Mouse (Mus musculus): ENCODE data around the gene Ngef.

Gene Ngef

GRCm38 (mm10) chr1:87573800-87574215 lies at the start of gene Ngef:
Gene Ngef, minus strand, starts transcription at chr1:87573870.
- no peak for ATAC-seq (ENCODE audit: insufficient number of reproducible peaks, low FRiP score, low TSS enrichment)

DNA sequence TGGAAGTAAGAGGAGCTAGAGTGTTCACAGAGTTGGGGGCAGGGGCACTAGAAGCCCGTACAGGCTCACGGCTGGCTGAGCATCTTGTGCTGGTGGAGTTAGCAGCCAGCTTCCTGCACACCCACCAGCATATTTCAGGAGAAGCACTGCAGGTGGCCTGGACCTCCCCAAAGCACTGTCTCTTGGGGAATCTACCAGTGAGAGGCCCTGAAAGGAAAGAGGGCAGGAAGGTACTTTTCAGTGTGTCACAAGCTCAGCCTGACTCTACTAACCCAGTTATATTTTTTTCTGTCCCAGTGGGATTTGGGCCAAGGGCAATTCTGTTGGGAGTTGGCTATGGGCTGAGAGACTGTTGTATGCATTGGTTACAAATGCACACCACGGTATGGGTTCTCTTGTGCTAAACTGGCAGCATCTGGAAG lies 48.2 kb upstream of the Ngef start:
- no peak for ATAC-seq (ENCODE audit: insufficient number of reproducible peaks, low FRiP score, low TSS enrichment)

GRCm38 (mm10) chr1:87621146-87621857 lies 47.6 kb upstream of the Ngef start:
- no peak for ATAC-seq (ENCODE audit: insufficient number of reproducible peaks, low FRiP score, low TSS enrichment)

- ATAC-seq (ENCODE audit: insufficient number of reproducible peaks, low FRiP score, low TSS enrichment): no peak
These were observed 47.0 kb upstream of the Ngef start for GRCm38 (mm10) chr1:87620693-87621092.

DNA sequence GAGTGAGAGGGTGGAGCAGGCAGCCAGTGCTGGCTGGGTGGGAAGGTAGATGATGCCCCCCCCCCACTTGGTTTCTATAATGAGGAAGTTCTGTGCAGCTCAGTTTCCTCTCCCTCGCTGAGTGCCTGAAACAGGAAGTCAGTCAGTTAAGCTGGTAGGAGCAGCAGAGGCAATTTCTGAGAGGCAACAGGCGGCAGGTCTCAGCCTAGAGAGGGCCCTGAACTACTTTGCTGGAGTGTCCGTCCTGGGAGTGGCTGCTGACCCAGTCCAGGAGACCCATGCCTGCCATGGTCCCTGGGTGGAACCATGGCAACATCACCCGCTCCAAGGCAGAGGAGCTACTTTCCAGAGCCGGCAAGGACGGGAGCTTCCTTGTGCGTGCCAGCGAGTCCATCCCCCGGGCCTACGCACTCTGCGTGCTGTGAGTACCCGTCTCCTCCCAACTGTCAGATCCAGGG lies 46.6 kb upstream of the Ngef start, which contains the start of gene Inpp5d:
Gene Inpp5d, plus strand, starts transcription at position 102 of the 458 bp plus-strand sequence.
- ATAC-seq (ENCODE audit: insufficient number of reproducible peaks, low FRiP score, low TSS enrichment): no peak

DNA sequence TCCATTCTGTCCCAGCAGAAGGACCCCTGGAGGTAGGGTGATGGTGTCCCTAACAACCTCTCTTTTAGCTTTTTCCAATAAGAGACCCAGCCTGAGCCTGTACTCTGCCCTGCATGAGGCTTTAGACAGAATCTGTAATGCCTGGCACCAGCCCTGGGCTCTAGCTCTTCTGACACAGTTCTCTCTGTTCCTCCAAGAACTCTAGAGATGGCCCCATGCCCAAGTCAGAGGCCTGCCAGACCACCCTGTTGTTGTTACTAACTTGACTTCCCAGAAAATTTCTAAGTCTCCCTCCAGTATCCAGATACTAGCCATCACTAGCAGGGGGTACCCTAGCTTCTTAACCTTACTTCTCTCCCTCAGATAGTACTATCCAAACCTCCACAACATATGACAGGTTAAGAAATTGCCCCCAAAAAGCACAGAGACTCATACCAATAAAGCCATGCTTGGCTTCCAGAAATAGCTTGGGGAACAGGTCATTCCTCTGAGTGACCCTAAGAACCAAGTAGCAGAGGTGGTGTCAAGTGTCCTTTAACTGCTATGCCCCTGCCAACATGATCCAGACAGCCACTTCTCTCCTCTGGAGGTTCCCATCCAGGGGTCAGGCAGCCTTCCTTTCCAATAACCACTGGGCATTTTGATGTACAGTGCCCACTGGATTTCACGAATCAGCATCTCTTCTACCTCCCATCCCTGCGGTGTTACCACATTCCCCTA lies 41.1 kb upstream of the Ngef start:
- no peak for ATAC-seq (ENCODE audit: insufficient number of reproducible peaks, low FRiP score, low TSS enrichment)

DNA sequence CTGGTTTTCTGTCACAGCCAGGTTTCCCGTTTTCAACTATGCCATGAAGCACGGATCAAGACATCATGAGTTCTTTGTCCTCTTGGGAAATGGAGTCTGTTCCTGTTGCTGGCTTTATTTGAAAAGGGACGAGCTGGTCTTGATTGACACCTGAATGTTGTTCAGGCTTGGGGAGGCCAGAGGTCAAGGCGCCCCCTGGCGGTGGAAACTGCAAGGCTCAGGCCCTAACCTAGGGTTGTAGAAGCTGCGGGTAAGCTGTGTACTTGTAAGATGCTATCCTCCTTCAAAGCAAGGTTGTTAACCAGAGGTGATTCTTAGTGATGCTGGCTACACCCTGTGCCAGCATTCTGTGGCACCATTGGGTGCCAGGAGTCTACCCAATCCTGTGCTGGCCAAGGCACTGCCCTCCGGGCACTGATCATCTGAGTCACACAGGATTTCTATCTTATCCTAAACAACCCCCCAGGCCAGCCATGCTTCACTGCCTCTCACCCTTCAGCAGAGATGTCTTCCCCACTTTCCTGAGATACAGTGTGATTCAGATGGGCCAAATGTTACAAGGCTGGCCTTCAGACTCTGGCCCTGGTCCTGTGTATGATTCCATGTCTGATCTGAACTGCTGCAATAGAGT lies 34.9 kb upstream of the Ngef start:
- ATAC-seq (ENCODE audit: insufficient number of reproducible peaks, low FRiP score, low TSS enrichment): peak; percentile 43; the same call in 1 of the 2 replicates

DNA sequence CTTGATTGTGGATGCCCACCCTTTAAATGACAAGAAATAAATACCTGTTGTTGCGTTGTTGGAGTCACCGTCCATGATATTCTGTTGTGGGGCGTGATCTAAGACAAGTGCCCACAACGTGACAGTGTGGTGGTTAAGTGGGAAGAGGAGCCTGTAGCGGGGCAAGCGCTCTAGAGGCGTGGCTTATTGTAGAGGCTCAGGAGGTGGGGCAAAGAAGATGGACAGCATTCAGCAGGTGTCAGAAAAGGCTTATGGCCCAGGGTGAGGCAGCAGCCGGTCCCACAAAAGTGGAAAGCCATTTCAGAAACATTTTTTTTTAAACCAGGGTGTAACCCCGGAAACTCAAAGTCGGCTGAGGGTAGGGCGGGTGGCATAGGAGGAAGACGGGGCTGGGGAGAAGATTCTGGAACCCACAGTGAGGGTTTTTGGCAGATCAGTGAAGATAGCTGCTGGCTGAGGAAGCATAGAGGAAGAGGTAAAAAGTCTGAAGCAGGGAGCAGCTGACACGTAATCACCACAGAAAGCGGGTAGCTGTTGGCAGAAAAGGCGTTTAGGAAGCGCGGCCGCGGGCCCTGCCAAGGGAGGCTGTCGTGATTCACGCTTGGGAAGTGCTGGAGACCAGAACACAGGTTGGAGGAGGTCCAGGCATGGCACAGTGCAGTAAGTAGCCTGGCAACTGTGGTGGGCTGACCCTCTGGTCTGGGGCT lies 33.9 kb upstream of the Ngef start:
- ATAC-seq (ENCODE audit: insufficient number of reproducible peaks, low FRiP score, low TSS enrichment): peak; percentile 69

- no peak for ATAC-seq (ENCODE audit: insufficient number of reproducible peaks, low FRiP score, low TSS enrichment)
These were observed 31.6 kb upstream of the Ngef start for GRCm38 (mm10) chr1:87605296-87605695.

GRCm38 (mm10) chr1:87603389-87603788 lies 29.7 kb upstream of the Ngef start:
- ATAC-seq (ENCODE audit: insufficient number of reproducible peaks, low FRiP score, low TSS enrichment): no peak

DNA sequence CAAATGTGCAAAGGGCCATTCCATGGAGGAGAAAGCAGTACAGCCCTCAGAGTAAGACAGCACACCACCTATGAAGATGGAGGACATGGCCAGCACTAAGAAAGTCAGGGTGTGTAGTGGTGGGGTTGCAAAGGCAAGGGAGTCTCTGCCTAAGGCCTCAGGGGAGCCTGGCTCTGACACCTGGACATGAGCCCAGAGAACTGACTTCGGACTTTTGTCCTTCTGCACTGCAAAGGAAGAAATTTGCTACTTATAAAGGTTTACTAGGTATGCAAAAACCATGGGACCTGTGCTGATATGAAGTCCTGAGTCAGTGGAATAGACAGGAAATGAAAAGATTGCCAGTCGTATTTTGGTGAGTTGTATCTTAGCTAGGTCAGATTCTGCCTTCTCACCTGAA lies 28.1 kb upstream of the Ngef start:
- ATAC-seq (ENCODE audit: insufficient number of reproducible peaks, low FRiP score, low TSS enrichment): no peak

- ATAC-seq (ENCODE audit: insufficient number of reproducible peaks, low FRiP score, low TSS enrichment): no peak
These were observed 26.9 kb upstream of the Ngef start for GRCm38 (mm10) chr1:87600533-87600932.

- peak; percentile 68 for ATAC-seq (ENCODE audit: insufficient number of reproducible peaks, low FRiP score, low TSS enrichment)
These were observed 21.0 kb upstream of the Ngef start for GRCm38 (mm10) chr1:87594671-87595070.

DNA sequence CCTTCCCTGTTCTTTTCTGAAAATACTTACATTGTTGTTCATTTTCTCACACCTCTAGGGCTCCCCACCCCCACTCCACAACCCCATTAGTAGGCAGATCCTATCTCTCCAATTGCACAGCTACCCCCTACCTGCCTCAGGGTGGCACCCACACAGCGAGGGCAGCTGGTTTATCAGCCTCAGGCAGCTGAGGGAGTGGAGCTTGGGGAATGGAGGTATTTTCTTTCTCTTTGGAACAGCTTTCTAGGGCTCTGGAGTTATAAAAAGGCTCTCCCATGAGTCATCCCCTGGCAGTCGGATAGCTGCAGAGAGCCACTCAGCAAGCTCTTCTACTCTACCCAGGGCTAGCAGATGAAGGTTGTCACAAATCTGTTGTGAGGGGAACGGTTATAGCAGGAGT lies 20.6 kb upstream of the Ngef start:
- peak; percentile 85 for ATAC-seq (ENCODE audit: insufficient number of reproducible peaks, low FRiP score, low TSS enrichment)

DNA sequence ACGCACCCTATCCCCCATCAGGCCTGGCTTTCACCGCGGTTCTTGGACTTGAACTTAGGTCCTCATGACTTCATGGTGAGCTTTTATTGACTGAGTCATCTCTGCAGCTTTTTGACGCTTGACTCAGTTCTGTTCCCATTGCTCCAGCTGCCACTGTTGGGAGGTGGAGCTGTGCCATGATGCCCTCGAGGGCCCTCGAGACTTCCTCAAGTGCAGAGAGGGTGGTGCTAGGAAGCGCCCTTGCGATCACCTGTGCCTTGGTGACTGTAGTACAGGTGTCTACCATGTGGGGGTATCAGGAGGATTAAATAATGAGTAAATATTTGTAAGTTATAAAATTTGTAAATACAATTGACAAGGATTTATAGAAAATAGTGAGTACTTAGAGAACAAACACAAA lies 16.3 kb upstream of the Ngef start:
- ATAC-seq (ENCODE audit: insufficient number of reproducible peaks, low FRiP score, low TSS enrichment): no peak

- ATAC-seq (ENCODE audit: insufficient number of reproducible peaks, low FRiP score, low TSS enrichment): peak; percentile 72
These were observed 15.5 kb upstream of the Ngef start for GRCm38 (mm10) chr1:87589162-87589561.

DNA sequence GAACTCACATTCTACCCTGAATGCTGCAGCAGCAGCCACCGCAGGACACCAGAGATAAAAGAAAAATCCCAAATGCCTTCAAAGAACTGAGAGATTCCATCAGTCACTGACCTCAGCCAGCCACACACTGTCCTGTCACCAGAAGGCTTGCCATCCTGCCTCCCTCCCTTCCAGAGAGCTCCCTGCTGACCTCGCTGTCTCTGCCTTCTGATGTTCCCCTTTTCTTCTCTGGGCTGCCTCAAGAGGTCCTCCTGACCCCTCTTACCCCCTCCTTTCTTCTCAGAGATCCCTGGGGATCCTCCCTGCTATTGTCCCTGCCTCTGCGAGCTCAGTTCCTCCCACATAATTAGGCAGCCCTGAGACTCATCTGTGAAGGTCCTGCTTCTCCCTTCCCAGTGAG lies 7.2 kb upstream of the Ngef start:
- ATAC-seq (ENCODE audit: insufficient number of reproducible peaks, low FRiP score, low TSS enrichment): no peak

- ATAC-seq (ENCODE audit: insufficient number of reproducible peaks, low FRiP score, low TSS enrichment): no peak
These were observed 5.3 kb upstream of the Ngef start for GRCm38 (mm10) chr1:87578965-87579364.

GRCm38 (mm10) chr1:87574785-87575184 lies 1.1 kb upstream of the Ngef start:
- peak; percentile 45; the same call in 1 of the 2 replicates for ATAC-seq (ENCODE audit: insufficient number of reproducible peaks, low FRiP score, low TSS enrichment)

- ATAC-seq (ENCODE audit: insufficient number of reproducible peaks, low FRiP score, low TSS enrichment): peak; percentile 56; the same call in 1 of the 2 replicates
These were observed 683 bp upstream of the Ngef start for GRCm38 (mm10) chr1:87574353-87574752.

- no peak for ATAC-seq (ENCODE audit: insufficient number of reproducible peaks, low FRiP score, low TSS enrichment)
These were observed 409 bp downstream of the Ngef start for GRCm38 (mm10) chr1:87573261-87573660.
